Comparison of ENCODE assay signal across 26 mouse cellular contexts in the genomic region with DNA sequence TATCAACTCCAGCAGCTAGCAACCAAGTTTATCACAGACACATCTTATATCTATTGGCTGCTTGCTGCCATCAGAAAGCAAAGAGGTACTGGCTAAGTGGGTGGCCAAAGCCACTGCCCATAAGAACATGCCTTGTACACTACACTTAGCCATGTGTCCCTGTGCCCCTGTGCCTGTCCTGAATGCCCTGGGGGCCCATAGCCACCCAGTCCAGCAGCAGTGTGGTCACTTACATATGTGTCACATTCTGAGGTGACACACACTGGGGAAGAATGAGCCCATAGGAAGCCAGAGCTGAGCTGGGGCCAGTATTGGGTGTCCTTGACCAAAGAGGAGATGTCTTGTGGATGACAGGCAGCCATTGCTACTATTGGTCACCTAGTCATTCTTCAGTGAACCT.
"Had no signal": no experiment of that assay in that cellular context is flagged by ENCODE, and none has a peak within 500 bp of the region (broad histone marks: within the 10 kb centered on the region; RNA-seq: fewer than 3 reads in every experiment).

No protein-coding gene starts in this region.

- H3K27me3 ChIP-seq: heart, embryonic 12.5 days; heart, embryonic 15.5 days; hindbrain, embryonic 12.5 days; intestine, embryonic 15.5 days; limb, embryonic 12.5 days; liver, embryonic 13.5 days had no signal

- DNase-seq: gastrocnemius, adult 2 months; gastrocnemius, postnatal 10 days; gastrocnemius, postnatal 25 days; heart, postnatal 14 days; heart, postnatal 4 days; kidney, adult 18-20 months; kidney, adult 8-10 months; kidney, postnatal 10 days; kidney, postnatal 25 days; kidney, postnatal 4 days; liver; liver, embryonic 13.5 days had no signal

- H3K36me3 ChIP-seq: heart, embryonic 15.5 days had no signal

- H3K9ac ChIP-seq: heart, embryonic 12.5 days; heart, embryonic 15.5 days; hindbrain, embryonic 12.5 days; hindbrain, embryonic 14.5 days; intestine, embryonic 15.5 days; limb, embryonic 12.5 days; liver, embryonic 13.5 days had no signal

- ATAC-seq: hindbrain, embryonic 16.5 days; inflammation-experienced regulatory T-cells, adult 6 months; intestine, embryonic 15.5 days; intestine, postnatal 0 days had no signal

- H3K9me3 ChIP-seq: heart, embryonic 15.5 days; hindbrain, embryonic 10.5 days; hindbrain, embryonic 12.5 days; intestine, embryonic 15.5 days; limb, embryonic 10.5 days; limb, embryonic 12.5 days had no signal

- H3K4me2 ChIP-seq: heart, embryonic 12.5 days; heart, embryonic 15.5 days; hindbrain, embryonic 12.5 days; hindbrain, embryonic 14.5 days; intestine, embryonic 15.5 days; limb, embryonic 12.5 days; liver, embryonic 11.5 days; liver, embryonic 13.5 days had no signal

- H3K27ac ChIP-seq: gastrocnemius, adult 2 months; heart, embryonic 15.5 days; hindbrain, embryonic 10.5 days; hindbrain, embryonic 12.5 days; hindbrain, embryonic 14.5 days; intestine, embryonic 15.5 days; layer of hippocampus, adult 2 months; left cerebral cortex, adult 2 months; limb, embryonic 10.5 days; limb, embryonic 12.5 days; liver, embryonic 13.5 days had no signal

- H3K4me1 ChIP-seq: hindbrain, embryonic 10.5 days; hindbrain, embryonic 12.5 days; intestine, embryonic 15.5 days; limb, embryonic 10.5 days; limb, embryonic 12.5 days had no signal

- H3K4me3 ChIP-seq: gastrocnemius, adult 2 months; heart, embryonic 12.5 days; heart, embryonic 15.5 days; hindbrain, embryonic 10.5 days; hindbrain, embryonic 12.5 days; intestine, embryonic 15.5 days; layer of hippocampus, adult 2 months; left cerebral cortex, adult 2 months; limb, embryonic 10.5 days; limb, embryonic 12.5 days; liver, embryonic 13.5 days had no signal
